Mouse (Mus musculus) left cerebral cortex, adult 9 months (tissue): Measurements from ENCODE around the gene Jazf1.

Experiments
- DNase-seq, 2 experiments: peaks; one replicate each; pipeline ENCODE4 v3.0.0; 2022; ENCODE audit warnings: low spot score in 2 of 2

The Jazf1 gene

DNA sequence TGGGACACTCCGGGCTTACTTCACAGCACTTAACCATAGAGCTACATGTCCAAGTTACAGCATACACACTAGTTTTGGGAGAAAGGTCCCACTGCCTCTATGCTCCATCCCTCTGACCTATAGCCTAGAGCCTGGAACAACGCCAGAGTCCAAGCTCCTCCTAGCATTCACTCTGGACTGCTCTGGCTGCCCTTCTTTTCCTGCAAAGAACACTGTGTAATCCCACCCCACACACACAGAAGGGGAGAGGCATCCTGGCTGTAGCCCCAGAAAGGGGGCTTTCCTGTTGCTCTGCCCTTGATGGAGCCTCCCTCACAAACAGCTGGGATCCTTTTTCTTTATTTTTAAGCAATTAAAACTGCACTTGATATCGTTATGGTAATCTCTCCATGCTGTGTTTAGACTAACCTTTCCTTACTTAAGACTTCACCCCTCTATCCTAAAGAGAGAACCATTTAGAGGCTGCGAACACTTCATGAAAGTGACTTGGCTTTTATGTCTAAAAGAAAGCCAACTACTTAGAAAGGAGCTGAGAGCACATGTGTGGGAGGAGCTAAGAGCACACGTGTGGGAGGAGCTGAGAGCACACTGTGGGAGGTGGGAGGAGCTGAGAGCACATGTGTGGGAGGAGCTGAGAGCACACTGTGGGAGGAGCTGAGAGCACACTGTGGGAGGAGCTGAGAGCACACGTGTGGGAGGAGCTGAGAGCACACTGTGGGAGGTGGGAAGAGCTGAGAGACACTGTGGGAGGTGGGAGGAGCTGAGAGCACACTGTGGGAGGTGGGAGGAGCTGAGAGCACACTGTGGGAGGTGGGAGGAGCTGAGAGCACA is 106.6 kb downstream of the Jazf1 start:
- DNase-seq = no peak

DNA sequence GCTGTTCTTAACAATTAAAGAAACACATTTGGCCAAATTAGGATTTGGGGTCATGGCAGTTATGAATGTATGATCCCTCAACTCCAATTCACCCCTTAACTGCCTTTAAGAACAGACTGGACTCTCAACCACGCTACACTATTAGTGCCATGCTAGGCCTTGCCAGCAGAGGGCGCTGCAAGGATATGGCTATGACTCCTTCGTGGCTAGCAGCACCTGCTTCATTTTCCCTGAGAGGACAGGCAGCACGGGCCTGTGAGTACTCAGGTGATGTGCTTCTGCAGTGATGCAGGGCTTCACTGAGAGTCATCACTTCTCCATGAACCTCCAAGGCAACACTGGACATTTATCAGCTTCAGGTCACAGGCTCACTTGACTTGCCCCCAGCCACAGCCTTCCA is 110.7 kb downstream of the Jazf1 start:
- peak in 1 of 2 experiments; percentile 81 for DNase-seq

DNA sequence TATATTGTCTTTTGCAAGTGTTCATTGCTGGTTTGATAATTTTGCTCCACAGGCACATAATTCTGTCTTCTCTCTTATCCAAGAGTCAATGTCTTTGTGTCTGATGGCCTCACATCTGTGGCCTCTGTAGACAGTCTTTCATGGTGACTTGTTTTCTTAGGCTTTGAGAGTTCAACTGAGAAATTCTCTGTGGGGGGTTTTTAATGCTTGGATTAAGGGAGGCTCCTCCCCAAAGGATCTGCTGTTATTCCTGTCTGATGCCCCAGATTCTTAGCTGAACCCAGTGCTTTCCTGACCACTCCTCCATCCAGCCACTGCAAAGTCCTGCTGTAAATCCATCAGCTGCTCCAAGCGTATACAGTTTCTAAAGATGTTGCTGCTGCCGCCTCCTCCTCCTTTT is 112.3 kb downstream of the Jazf1 start:
- DNase-seq = no peak

DNA sequence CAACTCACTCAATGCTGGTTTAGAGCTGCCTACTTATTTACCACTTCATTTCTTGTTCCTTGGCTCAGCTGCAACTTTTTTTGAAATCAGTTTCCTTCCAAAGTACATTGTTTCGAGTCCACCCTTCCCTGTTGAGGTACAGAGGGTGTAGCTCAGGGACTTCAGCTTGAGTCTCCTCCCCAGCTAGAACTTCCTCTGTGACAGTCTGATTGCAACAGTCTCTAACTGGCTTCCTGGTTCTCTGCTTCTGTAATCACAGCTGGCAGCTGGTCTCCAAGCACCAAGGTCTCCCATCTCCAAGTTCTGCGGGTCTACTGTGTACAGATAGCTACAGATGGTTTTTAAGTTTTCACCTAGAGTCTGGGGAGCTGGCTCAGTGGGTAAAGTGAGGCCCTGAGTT is 113.1 kb downstream of the Jazf1 start:
- DNase-seq = no peak

DNA sequence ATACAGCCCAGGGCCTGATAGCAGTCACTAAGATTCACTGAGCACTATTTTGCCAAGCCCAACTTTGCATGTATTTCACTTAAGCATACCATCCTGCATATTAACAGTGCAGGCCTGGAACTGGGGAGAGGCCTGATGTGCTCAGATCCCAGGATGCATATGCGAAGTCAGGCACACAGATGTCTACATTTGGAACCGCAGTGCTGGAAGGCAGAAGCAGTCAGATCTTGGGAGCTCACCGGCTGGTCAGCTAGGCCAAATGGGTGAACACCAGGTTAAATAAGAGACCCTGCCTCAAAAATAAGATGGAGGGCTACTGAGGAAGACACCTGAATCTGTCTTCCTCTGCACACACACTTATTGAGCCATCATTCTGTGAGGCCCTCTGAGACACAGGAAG is 113.6 kb downstream of the Jazf1 start:
- DNase-seq = no peak

DNA sequence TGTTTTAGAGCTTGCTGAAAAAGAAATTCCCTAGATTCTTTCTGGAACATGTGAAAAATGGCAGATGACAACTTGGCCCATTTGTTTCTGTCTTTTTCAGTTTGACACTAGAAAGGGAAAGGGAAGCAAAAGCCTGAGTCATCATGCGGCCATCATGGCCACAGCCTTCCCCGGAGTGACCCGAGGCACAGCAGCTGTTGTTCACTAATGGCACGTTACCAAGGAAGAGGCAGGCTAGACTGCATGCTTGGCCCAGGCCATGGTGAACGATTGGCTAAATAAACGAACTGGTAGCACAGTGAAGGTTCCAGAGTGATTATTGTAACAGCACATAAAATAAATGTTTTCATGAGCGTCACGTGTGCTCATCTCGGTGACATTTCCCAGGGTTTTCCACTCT is 114.0 kb downstream of the Jazf1 start:
- DNase-seq = no peak

DNA sequence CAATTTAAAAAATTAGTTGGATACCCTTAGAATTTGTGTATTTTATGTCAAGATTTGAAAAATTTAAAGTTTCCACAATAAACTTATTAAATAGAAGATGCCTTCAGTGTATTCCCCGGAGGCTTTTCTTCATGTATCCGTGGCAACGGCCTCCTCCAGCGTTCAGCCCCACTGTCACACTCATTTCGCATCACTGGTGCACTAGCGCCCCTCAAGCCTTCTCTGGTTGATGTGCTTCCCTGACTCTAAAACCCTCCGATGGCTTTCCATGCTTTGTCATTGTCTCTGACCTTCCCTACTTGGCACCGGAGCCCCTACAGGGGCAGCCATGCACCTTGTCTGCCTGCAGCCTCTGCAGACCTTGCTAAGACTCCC is 115.9 kb downstream of the Jazf1 start:
- DNase-seq = no peak

DNA sequence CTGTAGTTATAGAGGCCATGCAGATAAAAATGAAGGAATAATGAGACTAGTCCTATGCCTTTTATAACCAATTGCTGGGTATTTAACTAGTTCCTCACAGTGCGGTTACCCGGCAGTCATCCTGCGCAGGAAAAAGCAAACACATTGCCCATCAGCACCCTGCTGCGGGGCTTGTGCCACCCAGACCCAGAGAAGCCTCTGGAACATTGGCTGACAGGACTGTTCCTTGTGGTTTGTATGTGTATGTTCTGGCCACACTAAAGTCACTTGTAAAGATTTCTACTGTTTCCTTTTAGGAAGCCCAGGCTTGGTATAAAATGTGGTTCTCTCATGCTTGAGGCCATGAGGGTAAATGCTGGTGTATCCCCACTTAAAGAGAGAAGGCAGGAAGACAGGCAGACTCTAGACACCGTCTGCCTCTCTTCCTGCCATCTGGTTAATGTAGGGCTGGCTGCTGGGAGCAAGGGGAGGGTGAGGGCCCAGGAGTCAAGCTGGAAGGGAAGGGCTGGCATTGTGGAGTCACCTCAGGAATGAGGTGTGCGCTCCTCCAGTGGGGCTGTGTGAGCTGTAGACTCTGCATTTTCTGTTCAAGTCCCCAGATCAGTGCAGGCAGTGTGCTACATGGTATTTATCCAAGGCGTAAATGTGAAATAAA is 116.4 kb downstream of the Jazf1 start:
- DNase-seq = no peak

DNA sequence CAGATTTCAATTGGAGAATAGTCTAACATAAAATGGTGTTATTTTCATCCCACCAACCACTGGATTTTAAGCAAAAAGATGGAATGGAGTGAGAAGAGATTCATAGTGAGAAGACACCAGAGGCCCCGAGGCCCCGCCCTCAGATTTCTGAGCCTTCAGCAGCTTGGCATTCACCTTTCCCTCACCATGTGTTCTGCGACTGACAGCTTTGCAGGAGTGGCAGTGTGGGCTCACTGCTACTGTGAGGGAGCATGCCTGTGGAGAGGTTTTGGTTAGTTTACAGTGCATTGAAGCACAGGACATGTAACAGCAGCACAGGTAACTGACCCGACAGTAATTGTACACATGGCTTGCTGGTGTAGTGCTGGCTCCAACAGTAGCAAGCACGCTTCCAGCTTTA is 118.1 kb downstream of the Jazf1 start:
- DNase-seq = no peak

DNA sequence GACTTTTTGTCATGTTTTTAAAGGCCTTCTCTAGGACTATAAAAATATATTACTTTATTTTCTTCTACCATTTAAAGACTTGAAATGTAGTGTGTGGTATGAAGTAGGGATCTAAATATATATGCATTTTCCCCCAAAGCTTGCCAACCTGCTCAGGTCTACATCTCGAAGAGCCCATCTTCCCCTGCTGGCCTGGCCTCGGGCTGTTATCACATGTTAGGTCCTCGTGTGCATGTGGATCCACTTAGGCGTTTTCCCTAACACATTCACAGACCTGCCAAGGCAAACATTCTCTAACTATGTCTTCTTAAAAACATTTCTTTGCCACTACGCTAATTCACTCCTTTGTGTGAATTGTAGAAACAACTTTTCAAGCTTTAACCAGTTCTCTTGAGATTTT is 125.9 kb downstream of the Jazf1 start:
- no peak for DNase-seq

DNA sequence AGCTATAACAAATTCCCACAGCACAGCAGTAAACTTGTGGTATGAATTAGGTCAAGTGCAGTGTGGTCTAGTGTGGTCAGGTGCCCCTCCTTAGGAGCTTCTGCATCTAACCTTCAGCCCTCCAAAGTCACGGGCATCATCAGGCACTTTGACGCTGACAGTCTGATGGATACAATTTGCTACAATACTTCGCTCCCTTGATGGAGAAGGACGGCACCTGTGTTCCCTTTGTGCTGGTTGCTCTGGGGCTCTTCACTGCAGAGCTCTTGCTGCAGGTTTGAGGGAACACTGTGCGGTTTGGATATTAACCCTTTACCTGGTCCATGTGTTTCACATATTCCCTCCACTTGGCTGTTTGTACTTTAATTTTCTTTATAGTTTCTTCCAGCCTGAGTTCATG is 126.3 kb downstream of the Jazf1 start:
- DNase-seq = no peak

DNA sequence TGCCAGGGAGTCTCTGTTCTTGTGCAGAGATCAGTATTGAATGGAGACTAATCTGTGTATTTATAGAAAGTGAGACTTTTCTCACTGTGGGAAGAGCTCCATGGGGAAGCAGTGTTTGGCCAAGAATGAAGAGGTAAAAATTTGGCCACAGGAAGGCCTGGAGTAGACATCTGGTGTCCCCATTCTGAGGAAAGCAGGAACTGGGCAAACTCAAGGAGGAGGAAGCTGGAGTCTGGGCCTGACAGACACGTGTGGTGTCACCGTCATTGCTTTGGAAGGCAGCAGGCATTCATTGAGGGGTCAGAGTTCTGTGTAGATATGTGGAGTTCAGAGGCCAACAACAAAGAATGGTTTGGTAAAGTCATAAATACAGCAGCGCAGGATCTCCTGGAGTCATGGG is 130.5 kb downstream of the Jazf1 start:
- DNase-seq = no peak

DNA sequence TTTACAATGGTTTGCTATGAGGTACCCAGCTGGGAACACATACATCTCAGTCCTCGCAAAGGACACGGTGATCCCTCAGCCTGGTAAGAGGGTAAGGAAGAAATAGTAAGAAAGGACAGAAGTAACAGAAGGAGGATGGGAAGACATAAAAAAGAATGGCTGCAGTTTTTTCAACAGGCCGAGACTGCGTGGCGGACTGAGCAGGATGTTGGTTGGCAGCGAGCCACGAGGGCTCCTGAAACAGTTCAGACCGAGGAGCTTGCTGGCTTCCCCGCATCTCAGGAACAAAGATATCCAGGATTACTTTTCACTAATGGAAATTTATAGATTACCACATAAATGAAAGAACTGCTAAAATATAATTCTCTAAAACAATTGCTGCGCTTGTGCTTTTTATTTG is 131.4 kb downstream of the Jazf1 start:
- no peak for DNase-seq

DNA sequence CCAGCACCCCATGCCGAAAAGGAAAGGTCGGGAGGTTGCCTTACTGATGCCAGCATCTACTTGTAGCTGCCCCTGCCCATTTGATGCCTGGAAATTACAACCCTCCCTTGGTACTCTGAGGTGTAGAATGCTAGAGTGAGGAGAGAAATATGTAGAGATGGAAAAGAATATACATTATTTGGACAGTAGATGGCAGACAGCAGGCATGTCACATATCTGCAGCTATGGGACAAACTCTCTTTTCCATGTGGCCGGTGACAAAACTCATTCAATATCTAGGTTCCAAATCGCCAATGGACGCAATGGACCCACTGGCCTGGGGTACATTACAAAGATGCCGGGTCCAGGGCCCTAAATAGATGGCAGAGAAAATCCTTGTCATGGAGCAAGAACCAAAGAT is 134.4 kb downstream of the Jazf1 start:
- no peak for DNase-seq

DNA sequence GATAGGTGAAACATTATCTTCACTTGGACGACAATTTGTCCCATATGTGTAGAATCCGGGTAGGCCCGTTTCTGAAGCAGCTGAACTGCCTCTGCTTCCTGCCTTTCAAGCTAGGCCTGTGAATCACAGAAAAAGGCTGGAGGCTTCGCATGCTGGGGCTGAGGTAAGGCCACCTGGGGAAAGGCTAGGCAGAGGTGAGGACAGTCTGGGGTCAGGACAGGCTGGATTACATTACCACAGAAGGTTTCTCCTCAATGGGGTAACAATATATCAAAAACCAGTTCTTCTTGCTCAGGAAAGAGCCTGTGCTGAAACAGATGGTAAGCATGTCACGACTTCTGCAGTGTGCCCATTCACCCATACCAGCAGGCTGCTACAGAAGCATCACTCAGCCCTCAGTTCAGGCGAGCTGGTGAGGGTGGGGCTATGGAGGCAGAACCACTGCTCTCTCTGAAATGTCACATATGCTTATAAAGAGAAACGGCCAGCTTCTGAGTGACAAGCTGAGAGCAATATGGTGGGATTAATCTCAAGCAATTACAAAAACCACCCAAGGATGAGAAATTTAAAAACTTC is 135.7 kb downstream of the Jazf1 start:
- no peak for DNase-seq

DNA sequence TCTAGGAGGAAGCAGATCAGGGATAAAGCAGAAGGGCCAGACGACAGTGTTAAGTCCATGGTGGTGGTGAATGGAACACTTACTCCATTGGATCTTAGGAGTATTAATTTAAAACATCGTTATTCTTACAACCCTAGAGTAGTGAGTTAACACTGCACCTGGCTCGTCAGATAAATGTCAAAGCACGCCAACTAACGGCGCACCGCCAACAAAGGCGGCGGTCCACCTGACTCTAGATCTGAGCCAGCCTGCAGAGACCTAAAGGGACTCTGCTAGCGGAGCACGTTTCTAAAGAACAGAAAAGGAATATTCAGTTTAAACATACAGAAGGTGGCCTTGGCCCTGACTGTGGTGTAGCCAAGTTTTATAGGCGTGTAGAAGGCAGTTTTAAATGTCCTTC is 139.1 kb downstream of the Jazf1 start:
- no peak for DNase-seq

DNA sequence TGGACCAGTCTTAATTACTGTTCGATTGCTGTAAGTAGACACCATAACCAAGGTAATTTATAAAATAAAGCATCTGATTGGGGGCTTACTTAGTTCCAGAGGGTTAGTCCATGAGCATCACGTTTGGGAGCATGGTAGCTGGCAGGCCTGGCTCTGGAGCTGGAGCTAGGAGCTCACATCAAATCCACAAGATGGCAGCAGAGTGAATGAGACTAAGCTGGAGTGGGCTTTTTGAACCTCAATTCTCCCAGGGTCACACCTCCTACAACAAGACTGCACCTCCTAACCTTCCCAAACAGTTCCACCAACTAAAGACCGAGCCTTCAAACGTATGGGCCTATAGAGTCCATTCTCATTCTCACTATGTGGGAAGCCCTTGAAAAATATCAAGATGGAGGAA is 141.5 kb downstream of the Jazf1 start:
- no peak for DNase-seq

DNA sequence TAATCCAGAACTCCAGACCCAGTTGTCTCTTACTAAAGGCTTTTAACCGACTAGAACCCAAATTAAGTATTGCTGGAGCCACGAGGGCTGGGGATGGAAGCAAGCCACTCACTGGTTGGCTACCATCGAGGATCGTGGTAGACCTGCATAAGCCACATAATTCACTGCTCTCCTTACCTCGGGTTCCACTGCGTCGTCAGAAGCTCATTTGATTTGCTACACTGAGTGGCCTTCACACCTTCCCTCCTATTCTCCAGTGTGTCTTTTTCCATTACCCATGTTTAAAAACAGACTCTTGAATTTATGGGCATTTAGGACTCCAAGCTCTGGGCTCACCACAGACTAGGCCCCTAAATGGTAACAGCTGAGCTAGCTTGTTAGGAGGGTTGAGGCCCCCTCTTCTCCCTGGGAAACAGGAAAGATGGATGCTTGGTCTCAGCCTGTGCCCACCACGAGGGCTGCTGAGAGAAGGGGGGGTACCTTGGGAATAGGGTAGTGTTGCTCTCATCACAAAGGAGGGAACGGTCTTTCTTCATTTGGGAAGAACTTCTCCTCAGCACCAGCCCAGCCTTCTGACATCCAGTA is 142.9 kb downstream of the Jazf1 start:
- no peak for DNase-seq

DNA sequence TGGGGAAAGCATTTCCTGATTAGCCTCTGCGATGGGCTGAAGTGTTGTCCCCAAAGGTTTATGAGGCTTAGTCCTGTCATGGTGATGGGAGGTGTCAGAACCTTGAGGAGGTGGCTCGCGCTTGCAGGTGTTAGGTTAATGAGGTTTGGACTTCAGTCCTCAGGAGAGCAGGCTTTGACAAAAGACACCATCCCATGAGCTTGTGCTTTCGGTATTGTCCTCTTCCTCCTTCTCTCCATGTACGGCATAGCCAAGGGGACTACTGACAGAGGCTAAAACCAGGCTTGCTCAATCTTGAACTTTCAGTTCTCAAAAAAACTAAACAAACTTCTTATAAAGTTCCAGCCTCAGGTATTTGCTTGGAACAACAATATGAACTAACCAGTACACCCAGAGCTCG is 147.2 kb downstream of the Jazf1 start:
- DNase-seq = no peak

DNA sequence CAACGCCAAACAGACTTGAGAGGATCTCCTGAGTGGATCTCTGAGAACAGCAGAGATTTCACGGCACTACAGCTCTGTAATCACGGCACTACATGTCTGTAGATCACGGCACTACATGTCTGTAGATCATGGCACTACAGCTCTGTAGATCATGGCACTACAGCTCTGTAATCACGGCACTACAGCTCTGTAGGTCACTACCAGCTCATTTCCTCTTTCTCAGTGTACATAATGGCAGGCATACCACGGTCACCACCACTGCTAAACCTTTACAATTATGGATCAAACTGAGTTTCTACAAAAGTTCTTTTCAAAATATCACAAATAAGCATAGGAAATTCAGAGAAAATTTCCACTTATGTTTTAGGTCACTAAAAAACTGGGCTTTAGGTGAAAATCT is 147.7 kb downstream of the Jazf1 start:
- DNase-seq = no peak

DNA sequence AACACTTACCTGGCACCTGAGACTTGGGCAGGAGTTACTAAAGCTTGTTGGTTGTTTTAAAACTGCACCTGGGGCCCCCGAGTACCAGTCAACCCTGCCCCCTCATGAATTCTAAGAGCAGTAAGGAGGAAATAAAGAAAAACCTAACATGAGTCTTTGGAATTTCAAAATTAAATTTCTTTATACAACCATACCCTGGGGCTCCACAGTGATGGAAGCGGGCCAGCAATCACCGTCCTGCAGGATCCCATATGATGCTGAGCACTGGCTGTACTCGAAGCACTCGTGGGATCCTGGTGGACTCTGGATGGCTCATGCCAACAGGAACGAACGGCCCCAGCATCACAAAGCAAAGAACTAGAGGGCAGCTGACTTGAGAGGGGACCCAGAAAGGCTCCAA is 149.0 kb downstream of the Jazf1 start:
- DNase-seq = no peak

DNA sequence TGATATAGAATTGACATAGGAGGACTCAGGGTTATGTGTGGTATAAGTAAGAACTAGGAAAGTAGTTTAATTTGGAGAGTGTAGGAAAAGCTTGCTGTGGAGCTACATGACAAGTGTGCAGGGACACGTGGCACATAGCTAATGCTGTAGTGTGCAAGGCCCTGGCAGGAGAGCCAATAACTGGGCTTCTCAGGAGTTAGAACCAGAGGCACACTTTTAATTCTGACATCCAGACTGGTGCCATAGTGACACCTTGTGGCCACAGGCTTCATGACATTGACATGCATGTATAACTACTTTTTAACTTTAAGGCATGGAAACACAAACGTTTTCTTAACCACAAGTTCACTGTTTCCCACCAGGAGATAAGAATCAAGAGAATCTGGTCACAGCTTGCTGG is 149.5 kb downstream of the Jazf1 start:
- DNase-seq = peak in 1 of 2 experiments; percentile 83

DNA sequence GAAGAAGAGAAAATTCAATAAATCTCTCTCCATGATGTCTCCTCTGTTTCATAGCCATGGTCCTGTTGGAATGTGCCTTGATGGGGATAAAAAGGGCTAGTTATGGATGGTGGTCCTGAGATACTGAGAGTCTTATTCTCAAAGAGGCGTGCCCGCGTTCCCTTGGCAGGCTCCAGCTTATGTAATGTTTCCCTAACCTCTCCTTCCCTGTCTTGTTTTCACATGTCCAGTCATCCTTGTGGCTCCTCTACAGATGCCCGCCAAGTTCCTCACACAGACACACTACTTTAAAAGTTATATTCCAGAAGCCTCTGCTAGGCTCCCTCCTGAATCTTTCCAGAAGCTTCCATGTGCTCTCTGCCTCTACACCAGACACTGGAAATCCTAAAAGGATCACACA is 151.0 kb downstream of the Jazf1 start:
- DNase-seq = no peak
